Mouse (Mus musculus) common myeloid progenitor, adult 5-6 weeks (primary cell): ENCODE measurements around the gene Ntpcr. TPM values are rescaled to one million over a fixed set of nuclear protein-coding genes. Genes with fewer than 3 reads are reported as not detected.

Source experiments
- ATAC-seq: replicated peaks from 2 replicates; pipeline ENCODE4 v1.8.0; 2016; ENCODE audit warnings: low read depth, mild to moderate bottlenecking, moderate TSS enrichment, inconsistent platforms; ENCODE audit not compliant: poor library complexity, severe bottlenecking
- total RNA-seq: library from RNA; stranded (forward); fragments of 200-1000, 187-1606 nt; gene quantifications from 2 replicates; pipeline ENCODE4 v1.2.3, GENCODE M21; 2017

Gene Ntpcr
- total RNA-seq, 1 experiment from 2014 or later: 35.2 TPM

DNA sequence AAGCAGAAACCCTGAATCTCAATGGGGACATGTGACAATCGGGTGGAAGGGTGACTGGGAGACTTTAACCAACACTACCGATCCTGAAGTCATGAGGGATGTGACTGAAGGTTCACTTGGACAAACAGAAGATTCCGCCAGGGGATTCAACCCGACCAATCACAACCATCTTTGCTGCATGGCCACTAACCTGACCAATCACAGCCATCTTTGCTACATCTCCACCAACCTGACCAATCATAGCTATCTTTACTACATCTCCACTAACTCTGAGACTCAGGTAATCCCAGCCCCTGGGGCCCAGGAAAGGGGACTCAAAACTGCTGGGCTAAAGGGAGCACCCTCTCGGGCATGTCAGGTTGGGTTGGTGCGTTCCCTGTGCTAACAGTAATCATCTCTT lies 6.3 kb upstream of the Ntpcr start:
- no peak for ATAC-seq

DNA sequence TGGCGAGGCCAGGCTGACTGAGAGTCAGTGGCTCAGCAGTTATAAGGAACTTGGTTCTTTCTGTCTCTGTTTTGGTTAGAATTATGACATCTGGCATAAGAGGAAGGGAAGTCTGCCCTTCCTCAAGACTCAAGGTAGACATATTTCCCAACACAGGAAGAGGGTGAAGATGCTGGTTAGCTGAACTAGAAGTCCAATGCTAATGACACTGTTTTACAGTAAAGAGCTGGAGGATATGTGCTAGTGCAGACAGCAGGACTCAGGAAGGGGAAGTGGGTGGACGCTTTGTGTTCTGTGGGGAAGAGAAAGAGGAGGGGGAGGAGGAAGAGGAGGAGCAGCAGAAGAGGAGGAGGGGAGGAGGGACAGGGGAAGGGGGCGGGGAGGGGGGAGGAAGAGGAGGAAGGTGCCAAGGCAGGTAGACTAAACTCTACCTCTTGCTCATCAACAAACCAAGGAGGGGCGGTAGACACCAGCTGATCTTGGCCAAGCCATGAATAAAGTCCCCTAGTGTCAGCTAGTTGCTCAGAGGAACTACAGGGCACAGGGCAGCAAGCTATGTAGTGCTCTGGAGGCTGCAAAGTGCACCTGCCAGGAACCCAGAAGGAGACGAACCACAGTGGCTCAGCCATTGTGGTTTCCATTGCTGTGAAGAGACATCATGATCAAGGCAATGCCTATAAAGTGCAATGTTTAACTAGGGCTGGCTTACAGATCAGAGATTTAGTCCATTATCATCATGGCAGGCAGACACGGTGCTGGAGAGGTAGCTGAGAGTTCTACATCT lies 4.5 kb upstream of the Ntpcr start:
- peak; percentile 92 for ATAC-seq

DNA sequence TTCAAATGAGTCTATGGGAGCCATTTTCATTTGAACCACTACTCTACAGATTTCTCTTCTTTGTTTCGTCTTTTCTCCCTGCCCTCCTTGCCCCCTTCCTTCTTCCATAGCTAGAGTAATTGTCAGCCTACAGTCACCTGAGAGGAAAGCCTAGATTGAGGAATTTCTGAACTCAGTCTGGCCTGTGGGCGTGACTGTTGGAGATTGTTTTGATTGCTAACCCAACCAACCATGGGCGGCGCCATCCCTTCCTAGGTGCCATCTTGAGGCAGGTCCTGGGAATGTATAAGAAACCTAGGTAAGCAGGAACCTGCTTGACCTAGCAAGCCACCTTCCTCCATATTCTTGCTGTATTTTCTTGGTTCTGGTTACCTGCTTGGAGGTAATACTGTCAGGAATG lies 3.6 kb upstream of the Ntpcr start:
- ATAC-seq: no peak

DNA sequence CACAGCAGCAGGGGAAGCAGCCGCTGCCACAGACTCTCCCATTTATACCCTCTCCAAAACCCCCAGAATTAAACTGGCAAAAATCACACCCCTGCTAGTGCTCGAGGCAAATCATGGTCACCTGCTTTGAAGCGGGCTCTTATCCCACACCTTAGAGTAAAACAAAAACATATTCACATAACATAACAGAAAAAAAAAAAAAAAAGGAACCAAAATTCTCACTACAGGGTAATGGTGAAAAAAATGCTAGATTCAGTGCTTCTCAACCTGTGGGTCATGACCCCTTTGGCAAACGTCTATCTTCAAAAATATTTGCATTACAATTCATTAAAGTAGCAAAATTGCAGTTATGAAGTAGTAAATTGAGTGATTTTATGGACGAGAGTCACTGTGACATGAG lies 2.8 kb upstream of the Ntpcr start:
- ATAC-seq: no peak

DNA sequence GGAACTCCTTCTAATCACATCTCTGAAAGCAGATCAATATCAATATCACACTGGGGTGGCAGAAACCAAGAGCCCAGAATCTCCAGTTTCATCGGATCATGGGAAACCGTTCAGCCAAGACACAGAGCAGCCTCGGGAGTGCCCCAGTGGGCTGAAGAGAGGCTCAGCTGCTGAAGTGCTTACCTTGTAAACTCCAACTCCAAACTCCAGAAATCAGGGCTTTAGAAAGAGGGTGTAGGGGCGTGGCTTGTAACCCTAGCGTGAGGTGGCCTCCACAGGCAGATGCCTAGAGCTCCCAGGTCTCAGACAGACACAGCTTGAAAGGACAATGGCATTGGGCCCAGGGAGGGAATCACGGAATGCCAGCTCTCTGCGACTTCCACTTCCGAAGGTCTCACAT lies 2.0 kb upstream of the Ntpcr start:
- no peak for ATAC-seq

DNA sequence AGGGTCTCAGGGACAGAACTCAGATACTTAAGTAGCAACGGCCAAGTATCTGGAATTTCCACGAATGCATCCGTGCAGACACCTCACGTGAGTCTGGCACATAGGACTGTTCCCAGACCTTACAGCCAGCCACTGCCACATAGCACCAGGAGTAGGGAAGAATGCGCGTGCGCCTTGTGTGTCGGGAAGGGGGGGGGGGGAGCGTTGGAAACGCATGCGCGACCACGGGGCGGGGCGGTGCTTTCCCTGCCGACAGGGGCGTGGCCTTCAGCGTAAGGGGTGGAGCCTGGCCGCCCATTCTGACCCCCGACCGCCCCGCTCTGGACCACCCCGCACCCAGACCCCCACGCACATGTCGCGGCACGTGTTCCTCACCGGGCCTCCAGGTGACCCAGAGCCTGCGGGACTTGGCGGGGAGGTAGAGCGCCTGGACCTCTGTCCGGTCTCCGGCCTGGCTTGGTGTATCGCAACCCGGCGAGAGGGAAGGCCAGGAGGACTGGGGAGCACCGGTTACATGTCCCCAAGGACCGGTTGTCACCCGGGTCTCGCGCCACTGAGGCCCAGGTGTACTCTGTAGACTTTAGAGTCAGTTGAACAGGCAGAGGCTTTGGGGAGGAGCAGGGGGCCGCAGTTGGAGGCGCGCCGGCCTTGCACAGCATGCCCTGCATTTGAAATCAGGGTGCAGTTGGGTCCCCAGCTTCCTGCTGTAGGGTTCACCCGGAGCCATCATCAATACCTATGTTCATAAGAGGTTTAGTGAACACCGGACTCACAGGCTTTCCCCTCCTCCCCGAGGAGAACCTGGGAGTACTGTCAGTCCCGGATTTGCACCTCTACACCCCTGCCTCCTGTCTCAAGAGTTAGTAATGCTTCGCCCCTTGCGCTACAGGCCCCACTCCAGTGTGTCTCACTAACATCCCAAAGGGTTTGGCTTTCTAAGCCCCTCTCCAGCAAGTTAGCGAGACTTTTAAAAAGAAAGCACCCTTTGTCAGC lies 4.5 kb downstream of the Ntpcr start:
- peak; percentile 83 for ATAC-seq

DNA sequence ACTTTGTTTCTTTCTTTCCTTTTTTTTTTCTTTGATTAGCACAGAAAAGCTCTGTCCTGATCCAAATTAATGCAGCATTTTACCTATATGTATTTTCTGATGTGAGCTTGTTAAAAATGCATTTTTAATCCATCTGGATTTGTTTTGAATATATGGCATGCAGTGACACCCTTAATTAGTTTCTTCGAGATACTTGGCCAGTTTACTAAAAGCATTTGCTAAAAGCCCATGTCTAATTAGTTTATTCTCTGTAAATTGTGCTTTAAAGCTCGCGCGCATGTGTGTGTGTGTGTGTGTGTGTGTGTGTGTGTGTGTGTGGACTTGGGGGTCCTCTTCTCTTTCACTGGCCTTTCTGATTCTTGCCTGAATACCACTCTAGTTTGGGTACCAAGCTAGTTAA lies 9.2 kb downstream of the Ntpcr start:
- no peak for ATAC-seq

DNA sequence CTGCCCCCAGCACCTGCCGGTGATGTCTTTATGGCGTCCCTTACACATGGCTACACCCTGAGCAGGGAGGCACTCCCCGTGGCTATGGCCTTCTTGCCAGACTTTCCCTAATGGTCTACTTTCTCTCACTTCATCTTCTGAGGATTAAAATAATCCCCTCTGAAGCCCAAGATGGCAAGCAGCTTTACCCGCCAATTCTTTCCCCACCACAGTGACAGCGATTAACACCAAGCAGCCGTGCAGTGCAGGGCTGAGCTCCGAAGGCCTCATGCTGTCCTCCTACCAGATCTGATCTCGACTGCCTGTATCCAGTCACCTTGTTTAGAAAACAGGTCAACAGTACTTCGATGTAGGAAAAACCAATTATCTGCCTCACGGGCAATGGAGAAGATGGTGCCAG lies 10.9 kb downstream of the Ntpcr start:
- ATAC-seq: no peak

DNA sequence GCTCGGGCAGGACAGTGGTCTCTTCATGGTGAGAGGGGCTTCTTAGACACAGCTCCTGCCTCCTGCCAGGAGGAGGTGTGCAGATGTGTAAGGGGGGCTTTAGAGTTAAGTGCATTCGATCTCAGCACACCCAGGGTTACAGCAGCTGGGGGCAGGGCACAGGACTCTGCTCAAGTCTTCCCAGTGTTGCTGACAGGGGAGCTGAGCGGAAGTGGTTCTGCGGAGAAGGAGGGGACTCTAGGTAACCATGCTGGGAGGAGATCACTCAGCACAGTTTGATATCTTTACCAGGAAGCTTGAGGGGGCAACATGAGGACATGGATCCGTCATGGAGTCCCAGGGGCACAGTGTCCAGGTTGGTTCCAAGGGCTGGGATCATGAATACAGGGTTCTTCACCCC lies 11.6 kb downstream of the Ntpcr start:
- ATAC-seq: peak; percentile 61

DNA sequence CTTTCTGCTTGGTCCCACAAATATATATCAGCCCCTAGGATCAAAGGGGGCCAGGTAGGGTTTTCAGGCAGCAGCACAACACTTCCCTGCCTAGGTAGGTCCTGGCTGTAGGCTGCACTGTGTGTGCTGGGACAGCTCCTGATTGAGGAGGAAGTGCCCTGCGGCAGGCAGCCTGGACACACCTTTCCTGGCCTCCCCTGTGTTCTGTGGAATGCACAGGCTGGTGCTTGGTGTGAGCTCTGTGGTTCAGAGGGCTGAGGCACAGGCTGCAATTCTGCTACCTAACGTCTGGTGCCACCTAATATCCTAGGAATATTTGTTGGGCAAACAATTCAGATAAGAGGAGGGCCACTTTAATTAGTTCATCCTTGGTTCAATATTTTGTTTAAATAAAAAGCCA lies 12.1 kb downstream of the Ntpcr start:
- peak; percentile 60 for ATAC-seq

DNA sequence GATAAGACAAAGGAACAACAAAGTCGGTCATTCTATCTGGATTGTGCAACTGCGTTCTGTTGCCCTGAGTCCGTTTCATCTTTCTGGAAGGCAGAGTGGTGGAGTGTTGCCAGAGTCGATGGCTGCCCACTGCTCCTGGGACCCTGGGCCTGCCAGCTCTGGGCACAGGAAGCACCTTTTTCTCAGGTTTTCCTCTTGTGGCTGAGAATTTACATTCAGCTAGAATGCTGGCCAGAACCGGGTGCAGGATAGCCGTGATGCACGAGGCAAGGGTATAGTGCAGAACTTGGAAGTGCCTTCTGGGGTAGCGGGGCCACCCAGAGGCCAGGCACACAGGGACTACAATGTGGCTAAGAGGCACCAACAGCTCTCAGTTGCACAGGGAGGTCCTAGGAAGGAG lies 12.6 kb downstream of the Ntpcr start:
- ATAC-seq: peak; percentile 72

DNA sequence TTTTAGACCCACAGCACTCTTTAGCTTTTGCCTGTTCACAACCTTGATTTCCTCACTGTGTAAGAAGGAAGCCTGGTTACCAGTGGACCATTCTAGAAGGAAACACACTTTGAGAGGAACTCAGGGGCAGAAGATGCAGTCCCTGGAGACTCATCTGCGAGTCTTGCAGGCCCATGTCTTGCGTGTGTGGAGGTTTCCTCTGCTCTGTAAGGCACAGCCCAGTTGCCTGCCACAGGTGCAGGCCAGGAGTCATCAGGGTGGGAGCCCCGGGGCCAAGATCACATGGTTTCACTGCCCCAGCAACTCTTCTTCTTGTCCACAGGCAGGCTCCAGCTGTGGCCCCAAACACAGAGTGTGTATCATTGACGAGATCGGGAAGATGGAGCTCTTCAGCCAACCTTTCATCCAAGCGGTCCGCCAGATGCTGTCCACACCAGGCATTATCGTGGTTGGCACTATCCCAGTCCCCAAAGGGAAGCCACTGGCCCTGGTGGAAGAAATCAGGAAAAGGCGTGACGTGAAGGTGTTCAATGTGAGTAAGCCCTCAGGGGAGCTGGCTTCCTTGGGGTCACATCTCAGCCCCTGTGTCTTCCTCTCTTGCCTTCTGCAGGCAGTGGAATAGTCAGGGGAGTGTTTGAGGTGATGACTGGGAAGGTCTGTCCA lies 15.3 kb downstream of the Ntpcr start:
- ATAC-seq: no peak

DNA sequence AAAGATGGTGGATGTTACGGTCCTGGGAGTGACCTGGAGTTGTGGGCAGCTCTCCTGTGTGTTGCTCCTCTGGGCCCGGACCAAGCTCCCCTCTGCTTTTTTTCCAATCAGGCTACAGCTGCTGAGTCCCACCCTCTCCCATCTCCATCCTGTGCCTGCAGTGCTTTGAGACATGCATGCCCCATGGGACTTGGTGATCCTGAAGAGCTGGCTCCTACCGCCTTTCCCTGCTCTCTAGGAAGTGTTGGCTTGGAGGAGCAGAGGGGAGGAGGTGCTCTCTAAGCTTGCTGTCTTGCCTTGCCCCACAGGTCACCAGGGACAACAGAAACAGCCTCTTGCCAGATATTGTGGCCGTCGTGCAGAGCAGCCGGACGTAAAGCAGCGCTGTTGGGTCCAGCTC lies 17.6 kb downstream of the Ntpcr start:
- no peak for ATAC-seq

DNA sequence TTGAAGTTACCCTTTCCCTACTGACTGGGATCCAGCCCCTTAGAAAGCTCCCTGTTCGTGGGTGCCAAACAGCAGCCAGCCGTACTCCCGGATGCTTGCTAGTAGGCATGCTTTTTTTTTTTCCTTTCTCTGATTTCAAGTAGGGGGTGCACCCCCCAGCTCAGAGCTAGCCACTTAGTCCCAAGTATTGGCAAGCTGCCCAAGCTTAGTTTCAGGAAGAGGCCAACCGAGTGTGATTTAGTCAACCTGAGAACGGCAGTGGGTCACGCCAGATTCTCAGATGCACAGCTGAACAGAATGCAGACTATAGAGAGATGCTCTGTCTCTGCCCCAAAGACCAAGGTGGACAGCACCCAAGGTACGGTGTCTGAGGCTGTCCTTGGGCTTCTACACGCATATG lies 21.1 kb downstream of the Ntpcr start:
- no peak for ATAC-seq

DNA sequence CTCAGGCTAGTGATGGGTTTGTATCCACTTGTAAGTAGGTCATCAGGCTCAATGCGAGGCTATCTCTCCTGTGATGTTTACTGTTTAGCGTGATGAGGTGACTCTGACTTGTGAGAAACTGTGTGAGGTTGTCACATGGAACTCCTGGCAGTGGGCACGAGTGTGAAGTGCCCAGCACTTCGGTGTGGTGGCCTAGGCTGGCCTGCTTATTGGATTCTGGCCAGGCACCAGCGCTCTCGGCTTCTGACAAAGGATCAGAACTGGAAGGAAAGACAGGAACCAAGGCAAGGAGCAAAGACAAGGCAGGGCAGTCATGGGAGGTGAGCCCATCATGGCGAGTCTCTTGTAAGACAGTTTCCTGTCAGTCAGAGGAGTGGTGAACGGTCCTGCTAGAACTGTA lies 26.1 kb downstream of the Ntpcr start:
- no peak for ATAC-seq

DNA sequence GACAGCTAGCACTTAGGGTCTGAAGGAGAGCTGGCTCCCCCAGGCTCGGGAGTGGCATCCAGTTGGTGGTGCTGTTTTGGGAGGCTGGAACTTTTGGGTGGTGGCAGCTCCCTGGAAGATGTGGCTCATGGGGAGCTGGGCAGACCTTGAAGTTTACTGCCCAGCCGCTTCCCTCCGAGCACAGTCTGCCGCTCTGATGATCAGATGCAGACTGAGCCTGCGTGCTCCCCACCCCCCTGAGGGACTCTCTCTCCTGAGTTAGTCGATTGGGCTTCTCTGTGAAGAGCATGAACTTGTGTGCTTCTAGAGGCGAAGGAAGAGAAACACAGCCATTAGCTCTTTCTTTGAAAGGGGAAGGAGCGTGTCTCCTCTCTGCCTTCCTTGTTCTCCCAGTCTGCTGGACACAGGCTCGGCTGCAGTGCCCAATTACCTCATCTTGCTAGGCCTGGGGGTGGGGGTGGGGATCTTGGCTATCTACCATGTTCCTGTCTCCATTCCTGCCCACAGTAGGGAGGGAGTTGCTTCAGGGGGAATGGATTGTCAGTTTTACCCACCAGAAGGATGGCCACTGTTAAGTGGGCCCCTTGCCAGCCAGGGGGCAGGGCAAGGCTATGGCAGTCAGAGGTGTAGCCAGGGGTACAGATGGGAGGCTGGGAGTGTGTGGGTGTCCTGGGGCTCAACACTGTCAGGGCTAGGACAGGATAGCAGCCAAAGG lies 26.8 kb downstream of the Ntpcr start:
- 0 out of 2 replicates have a peak, but pooled peaks have one; percentile 13 for ATAC-seq

DNA sequence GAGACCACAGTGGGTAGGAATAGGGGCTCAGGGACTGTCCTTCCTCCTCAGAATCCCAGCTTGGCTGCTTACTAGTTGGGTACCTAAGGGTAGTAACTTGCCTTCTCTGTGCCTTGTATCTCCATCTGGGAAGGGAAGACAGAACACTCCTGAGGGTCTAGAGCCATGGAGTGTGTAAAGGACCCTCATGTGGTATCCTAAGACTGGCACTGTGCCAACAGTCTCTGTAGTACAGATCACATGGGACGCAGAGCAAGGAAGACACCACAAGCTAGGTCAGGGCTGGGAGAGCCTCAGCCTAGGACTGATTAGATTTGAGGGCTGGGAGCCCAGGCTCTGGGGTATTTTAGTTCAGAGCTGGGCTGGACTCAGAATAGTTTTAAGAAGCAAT lies 27.3 kb downstream of the Ntpcr start:
- ATAC-seq: no peak

DNA sequence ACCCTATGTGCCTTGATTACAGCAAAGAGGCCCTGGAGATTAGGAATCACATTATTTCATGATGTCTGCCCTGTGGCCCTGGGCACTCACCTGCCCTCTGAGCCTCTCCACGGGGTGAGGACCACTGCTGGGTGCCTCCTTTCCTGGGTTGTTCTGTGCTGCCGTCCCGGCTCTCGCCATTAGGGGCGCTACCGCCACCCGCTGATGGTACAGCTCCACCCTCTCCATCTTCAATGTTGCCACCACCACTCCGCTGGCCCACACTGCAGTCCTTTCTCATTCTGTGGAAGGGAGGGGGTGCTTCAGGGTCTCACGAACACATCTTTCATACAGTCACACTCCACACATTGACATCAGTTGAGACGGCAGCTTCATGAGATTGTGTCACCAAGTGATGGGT lies 29.3 kb downstream of the Ntpcr start:
- ATAC-seq: peak; percentile 73

DNA sequence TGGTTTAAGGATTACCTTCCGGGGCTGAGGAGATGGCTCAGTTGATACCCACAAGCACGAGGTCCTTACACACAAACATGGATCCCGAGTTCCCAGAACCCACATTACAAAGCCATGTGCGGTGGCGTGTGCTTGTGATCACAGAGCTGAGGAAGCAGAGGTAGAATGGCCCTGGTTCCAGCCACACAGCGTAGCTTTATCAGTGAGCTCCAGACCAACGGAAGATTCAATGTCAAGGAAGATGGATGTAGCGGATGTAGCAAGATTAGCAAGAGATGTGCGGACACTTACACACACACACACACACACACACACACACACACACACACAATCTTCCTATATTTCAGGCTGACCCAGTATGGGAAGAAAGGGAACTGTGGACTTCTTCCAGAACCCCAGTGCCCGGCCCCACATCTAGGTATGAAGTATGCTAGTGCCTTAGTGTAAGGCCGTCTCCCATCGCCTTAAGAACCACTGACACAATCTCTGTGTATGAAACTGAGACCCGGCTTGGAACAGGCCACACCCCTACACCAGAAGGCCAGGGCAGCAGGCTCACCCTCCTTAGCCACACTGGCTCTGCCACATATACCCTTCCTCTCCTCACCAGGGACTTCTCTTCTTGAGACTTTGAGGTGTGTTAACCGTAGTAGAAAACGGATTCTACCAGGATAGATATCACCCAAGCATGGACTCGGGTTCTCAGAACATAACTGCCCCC lies 33.5 kb downstream of the Ntpcr start:
- ATAC-seq: no peak; the same call in 1 of the 2 replicates
